Mouse (Mus musculus) cortical plate, adult 2 months (tissue): Measurements from ENCODE around the gene Hmox1.

ENCODE experiments used
- CTCF ChIP-seq: fragments of 200-500 bp; IDR thresholded peaks from 2 replicates; pipeline ENCODE4 v1.5.1; 2011; ENCODE audit warnings: mild to moderate bottlenecking, control low read depth, low read length; ENCODE audit not compliant: insufficient read depth; ENCODE audit errors: extremely low read depth
- POLR2A ChIP-seq: fragments of 200-500 bp; IDR thresholded peaks from 2 replicates; pipeline ENCODE4 v1.6.1; 2011; ENCODE audit warnings: mild to moderate bottlenecking, low read length, control low read depth; ENCODE audit not compliant: insufficient read depth; ENCODE audit errors: extremely low read depth

DNA sequence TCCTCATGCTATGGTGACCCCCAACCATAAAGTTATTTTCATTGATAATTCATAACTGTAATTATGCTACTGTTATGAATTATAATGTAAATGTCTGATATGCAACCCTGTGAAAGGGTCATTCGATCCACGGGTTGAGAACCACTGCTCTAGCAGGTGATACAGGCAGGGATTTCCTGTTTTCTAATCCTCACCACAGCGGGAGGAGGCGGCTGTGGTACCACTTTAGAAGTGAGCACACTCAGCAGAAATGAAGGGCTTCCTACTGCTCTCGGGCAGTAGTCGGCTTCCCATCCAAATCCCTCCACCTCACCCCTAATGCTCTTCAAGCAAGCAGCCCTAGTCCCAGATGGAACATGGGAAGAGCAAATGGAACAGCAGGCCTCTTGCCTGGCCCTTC is 33.4 kb upstream of the Hmox1 start:
- TF ChIP-seq CTCF (no peak), POLR2A (no peak)
